Mouse (Mus musculus): ENCODE data around the gene Ccdc27. TPM values are rescaled to one million over a fixed set of nuclear protein-coding genes. Genes with fewer than 3 reads are reported as not detected.

Gene Ccdc27
- polyA plus RNA-seq, 1 experiment, result not detected

DNA sequence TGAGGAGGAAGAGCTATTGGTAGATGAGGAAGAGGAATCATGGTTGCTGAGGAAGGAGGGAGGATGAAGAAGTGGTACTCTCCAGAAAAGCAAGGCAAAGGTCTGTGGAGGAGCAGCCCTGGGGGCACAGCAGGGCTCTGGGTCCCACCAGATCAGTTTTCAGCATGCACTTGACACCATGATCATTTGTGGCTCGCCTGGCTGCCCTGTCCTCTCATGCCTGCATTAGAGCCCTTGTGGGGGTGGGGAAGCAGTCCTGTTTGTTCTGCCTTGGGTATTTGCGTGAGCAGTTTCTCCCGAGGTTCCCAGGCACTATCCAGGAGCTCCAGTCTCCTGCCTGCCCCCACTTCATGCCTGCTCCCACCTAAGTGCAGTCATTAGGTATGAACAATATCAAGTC, 5.4 kb downstream of the Ccdc27 start:
- Histone ChIP-seq H3K36me3 (ENCODE audit: control insufficient read depth) (peaks cover 20% of the 10 kb centered on the region), H3K4me3 (replicated peaks) (no peak overlapping the region), H3K27me3 (ENCODE audit: control insufficient read depth) (peaks cover 2% of the 10 kb centered on the region; the same call in 1 of the 2 replicates), H3K4me1 (ENCODE audit: control insufficient read depth) (peaks cover 18% of the 10 kb centered on the region), H3K9me3 (ENCODE audit: control insufficient read depth, low read length) (no peaks in the 10 kb centered on the region; the same call in 1 of the 2 replicates)
- TF ChIP-seq TAL1 (IDR thresholded peaks at IDR 0.05; ENCODE audit: low read length) (no peak), GATA1 (IDR thresholded peaks at IDR 0.05; ENCODE audit: low read length) (no peak)

- Histone ChIP-seq H3K27me3 (ENCODE audit: control insufficient read depth) (no peaks in the 10 kb centered on the region), H3K9me3 (ENCODE audit: control insufficient read depth, low read length) (no peaks in the 10 kb centered on the region; the same call in 1 of the 2 replicates), H3K4me1 (ENCODE audit: control insufficient read depth) (peaks cover 65% of the 10 kb centered on the region), H3K4me3 (replicated peaks) (no peak overlapping the region), H3K36me3 (ENCODE audit: control insufficient read depth) (peaks cover 87% of the 10 kb centered on the region)
- no peak for TF ChIP-seq TAL1 (IDR thresholded peaks at IDR 0.05; ENCODE audit: low read length)
- TF ChIP-seq GATA1 (IDR thresholded peaks at IDR 0.05; ENCODE audit: low read length), result no peak
Measured at GRCm38 (mm10) chr4:154028646-154029045, 13.8 kb downstream of the Ccdc27 start.

DNA sequence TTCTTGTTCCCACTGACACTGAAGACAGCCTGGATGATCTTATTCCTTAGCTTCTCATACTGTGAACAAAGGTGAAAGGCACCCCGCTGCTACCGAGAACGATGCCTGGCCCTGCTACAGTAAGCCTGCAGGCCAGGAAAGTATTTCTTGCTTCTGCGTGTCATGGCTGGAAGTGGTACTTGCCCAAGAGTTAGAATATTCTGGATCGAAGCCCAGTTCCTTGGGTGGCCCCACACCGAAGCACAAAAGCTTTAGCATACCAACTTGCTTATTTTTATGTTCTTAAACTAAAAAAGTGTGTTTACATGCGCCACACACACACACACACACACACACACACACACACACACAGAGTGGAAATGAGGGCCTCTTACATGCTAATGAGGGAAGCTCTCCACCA, 14.4 kb downstream of the Ccdc27 start:
- H3K4me3 ChIP-seq (replicated peaks), result peak overlapping the region; percentile 83
- H3K9me3 ChIP-seq (ENCODE audit: control insufficient read depth, low read length), result no peaks in the 10 kb centered on the region; the same call in 1 of the 2 replicates
- no peak for TF ChIP-seq GATA1 (IDR thresholded peaks at IDR 0.05; ENCODE audit: low read length)
- no peak for TF ChIP-seq TAL1 (IDR thresholded peaks at IDR 0.05; ENCODE audit: low read length)
- peaks cover 88% of the 10 kb centered on the region for H3K36me3 ChIP-seq (ENCODE audit: control insufficient read depth)
- peaks cover 65% of the 10 kb centered on the region for H3K4me1 ChIP-seq (ENCODE audit: control insufficient read depth)
- H3K27me3 ChIP-seq (ENCODE audit: control insufficient read depth), result no peaks in the 10 kb centered on the region

DNA sequence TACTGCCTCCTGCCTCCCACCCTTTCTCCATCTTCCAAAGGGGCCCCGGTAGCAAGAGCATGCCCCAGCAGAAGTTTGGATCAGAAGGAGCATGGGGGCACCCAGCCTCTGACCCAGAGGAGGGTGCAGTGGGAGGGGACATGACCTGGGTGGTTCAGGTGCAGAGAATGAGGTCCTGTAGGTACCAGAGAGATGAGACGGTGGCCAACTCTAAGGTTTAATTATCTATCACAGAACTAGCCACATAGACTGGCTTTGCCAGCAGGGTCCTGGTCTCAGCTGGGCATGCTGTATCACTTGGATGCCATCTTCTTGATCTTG, 16.1 kb downstream of the Ccdc27 start:
- Histone ChIP-seq H3K36me3 (ENCODE audit: control insufficient read depth) (peaks cover 89% of the 10 kb centered on the region), H3K9me3 (ENCODE audit: control insufficient read depth, low read length) (no peaks in the 10 kb centered on the region), H3K4me1 (ENCODE audit: control insufficient read depth) (peaks cover 74% of the 10 kb centered on the region), H3K27me3 (ENCODE audit: control insufficient read depth) (no peaks in the 10 kb centered on the region), H3K4me3 (replicated peaks) (peak overlapping the region; percentile 83)
- TF ChIP-seq GATA1 (IDR thresholded peaks at IDR 0.05; ENCODE audit: low read length) (no peak), TAL1 (IDR thresholded peaks at IDR 0.05; ENCODE audit: low read length) (no peak)

- TF ChIP-seq GATA1 (IDR thresholded peaks at IDR 0.05; ENCODE audit: low read length), result no peak
- no peak for TF ChIP-seq TAL1 (IDR thresholded peaks at IDR 0.05; ENCODE audit: low read length)
- Histone ChIP-seq H3K36me3 (ENCODE audit: control insufficient read depth) (peaks cover 89% of the 10 kb centered on the region), H3K4me3 (replicated peaks) (peak within 1 kb of the TSS; percentile 83), H3K27me3 (ENCODE audit: control insufficient read depth) (no peaks in the 10 kb centered on the region), H3K9me3 (ENCODE audit: control insufficient read depth, low read length) (no peaks in the 10 kb centered on the region), H3K4me1 (ENCODE audit: control insufficient read depth) (peaks cover 80% of the 10 kb centered on the region)
Measured at GRCm38 (mm10) chr4:154025641-154026440, 16.6 kb downstream of the Ccdc27 start, which contains the start of gene Smim1. Gene Smim1 (minus strand): TSS chr4:154026230.

DNA sequence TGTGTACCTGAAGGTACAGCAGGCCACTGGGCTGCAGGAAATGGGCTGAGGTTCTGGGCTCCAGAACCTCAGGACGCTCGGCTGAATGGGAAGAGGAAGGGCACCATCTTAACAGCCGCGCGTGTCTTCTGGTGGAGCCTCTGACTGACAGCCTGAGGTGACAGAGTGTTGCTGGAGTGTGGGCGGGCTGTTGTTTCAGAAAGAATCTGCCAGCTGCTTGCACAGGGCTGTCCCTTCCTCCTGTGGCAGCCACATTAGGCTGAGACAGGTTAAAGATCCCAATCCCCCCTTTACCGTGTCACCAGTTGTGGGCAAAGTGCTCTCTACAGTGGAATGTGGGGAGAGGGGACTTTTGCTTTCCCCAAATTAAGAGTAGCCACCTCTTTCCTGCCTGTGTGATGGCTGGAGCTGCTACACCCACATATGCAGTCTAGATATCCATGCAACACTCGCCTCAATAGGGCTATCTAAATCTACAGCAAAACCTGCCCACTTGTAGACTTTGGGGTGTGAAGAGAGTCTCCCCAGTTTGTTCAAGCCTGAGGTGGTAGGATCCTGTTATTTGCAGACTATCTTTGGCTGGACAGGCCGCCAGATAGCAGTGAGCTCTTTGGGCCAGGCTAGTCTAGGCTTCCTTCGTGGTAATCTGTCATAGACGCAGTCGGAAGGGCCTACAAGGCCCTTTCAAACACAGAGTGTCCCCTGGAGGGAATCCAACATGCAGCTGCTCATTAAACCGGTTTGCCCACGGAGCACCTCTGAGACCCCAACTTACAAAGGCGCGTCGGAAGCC, 17.6 kb downstream of the Ccdc27 start:
- H3K36me3 ChIP-seq (ENCODE audit: control insufficient read depth), result peaks cover 89% of the 10 kb centered on the region
- TF ChIP-seq TAL1 (IDR thresholded peaks at IDR 0.05; ENCODE audit: low read length) (no peak), GATA1 (IDR thresholded peaks at IDR 0.05; ENCODE audit: low read length) (no peak)
- peak overlapping the region; percentile 83 for H3K4me3 ChIP-seq (replicated peaks)
- H3K27me3 ChIP-seq (ENCODE audit: control insufficient read depth), result no peaks in the 10 kb centered on the region
- peaks cover 89% of the 10 kb centered on the region for H3K4me1 ChIP-seq (ENCODE audit: control insufficient read depth)
- no peaks in the 10 kb centered on the region for H3K9me3 ChIP-seq (ENCODE audit: control insufficient read depth, low read length)

- Histone ChIP-seq H3K4me1 (ENCODE audit: control insufficient read depth) (peaks cover 93% of the 10 kb centered on the region), H3K27me3 (ENCODE audit: control insufficient read depth) (no peaks in the 10 kb centered on the region), H3K9me3 (ENCODE audit: control insufficient read depth, low read length) (no peaks in the 10 kb centered on the region), H3K36me3 (ENCODE audit: control insufficient read depth) (peaks cover 89% of the 10 kb centered on the region), H3K4me3 (replicated peaks) (peak overlapping the region; percentile 83)
- TF ChIP-seq TAL1 (IDR thresholded peaks at IDR 0.05; ENCODE audit: low read length) (peak; percentile 83), GATA1 (IDR thresholded peaks at IDR 0.05; ENCODE audit: low read length) (peak; percentile 91)
Measured at GRCm38 (mm10) chr4:154023754-154024601, 18.5 kb downstream of the Ccdc27 start.

DNA sequence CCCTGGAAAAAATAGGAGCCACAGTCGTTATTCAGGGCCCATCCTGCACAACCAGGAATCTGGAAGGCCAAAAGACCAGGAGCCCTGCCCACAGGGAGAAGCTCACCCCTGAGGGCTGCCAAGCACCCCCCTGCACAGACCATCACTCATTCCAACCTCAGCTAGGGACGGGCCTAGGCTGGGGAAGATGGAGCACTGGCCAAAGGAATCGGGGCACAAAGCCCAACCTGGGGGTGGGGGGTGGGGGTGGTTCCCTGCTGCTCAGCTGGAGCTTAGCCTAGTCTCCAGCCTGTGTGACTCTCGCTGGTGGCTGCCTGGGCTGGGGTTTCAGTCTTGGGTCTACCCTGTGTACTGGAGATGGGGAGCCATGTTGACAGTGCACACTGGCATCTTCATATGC, 19.6 kb downstream of the Ccdc27 start:
- Histone ChIP-seq H3K4me3 (replicated peaks) (peak overlapping the region; percentile 83), H3K9me3 (ENCODE audit: control insufficient read depth, low read length) (no peaks in the 10 kb centered on the region), H3K27me3 (ENCODE audit: control insufficient read depth) (no peaks in the 10 kb centered on the region), H3K4me1 (ENCODE audit: control insufficient read depth) (peaks cover 90% of the 10 kb centered on the region), H3K36me3 (ENCODE audit: control insufficient read depth) (peaks cover 89% of the 10 kb centered on the region)
- TF ChIP-seq GATA1 (IDR thresholded peaks at IDR 0.05; ENCODE audit: low read length), result no peak
- no peak for TF ChIP-seq TAL1 (IDR thresholded peaks at IDR 0.05; ENCODE audit: low read length)
